21 mouse cellular contexts compared by ENCODE assay signal in the genomic region with DNA sequence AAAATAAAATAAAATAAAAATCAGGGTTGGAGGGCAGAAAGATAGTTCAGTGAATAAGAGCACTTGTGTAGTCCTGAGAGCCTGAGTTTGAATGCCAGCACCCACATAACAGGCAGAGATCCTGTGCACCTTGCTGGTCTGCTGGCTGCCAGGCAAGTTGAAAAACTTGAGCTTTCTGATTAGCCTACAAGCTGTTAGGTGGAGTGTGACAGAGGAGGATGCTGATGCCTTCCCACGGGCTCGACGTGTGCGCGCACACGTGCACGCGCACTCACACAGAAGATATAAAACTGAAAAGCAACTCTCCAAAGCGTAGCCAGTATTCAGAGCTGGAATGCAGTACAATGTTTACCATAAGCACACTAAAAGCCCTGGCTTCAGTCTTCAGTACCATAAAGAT. TPM values are rescaled to one million over a fixed set of nuclear protein-coding genes. Genes with fewer than 3 reads are reported as not detected.
"Had no signal": no experiment of that assay in that cellular context is flagged by ENCODE, and none has a peak within 500 bp of the region (broad histone marks: within the 10 kb centered on the region; RNA-seq: fewer than 3 reads in every experiment).

No protein-coding gene starts in this region.

- H3K9ac ChIP-seq: liver, postnatal 0 days; lung, embryonic 15.5 days; midbrain, embryonic 13.5 days; midbrain, embryonic 15.5 days; neural tube, embryonic 12.5 days had no signal

- H3K4me1 ChIP-seq: lung, embryonic 15.5 days; midbrain, embryonic 13.5 days; midbrain, embryonic 15.5 days; neural tube, embryonic 12.5 days had no signal

- DNase-seq: liver, postnatal 0 days; lung, adult 2 months; lung, postnatal 14 days; lung, postnatal 36 days; retina, postnatal 1 day; right cerebral cortex, adult 18-20 months; right cerebral cortex, postnatal 25 days; right cerebral cortex, postnatal 4 days; spleen, adult 18-20 months; thymus, adult 18-20 months; thymus, postnatal 14 days; thymus, postnatal 36 days had no signal

- H3K9me3 ChIP-seq: lung, embryonic 15.5 days; megakaryocyte, embryonic 14.5 days; midbrain, embryonic 13.5 days; midbrain, embryonic 15.5 days; neural tube, embryonic 12.5 days had no signal

- H3K36me3 ChIP-seq: lung, embryonic 15.5 days; midbrain, embryonic 13.5 days; midbrain, embryonic 15.5 days; neural tube, embryonic 12.5 days had no signal

- H3K4me2 ChIP-seq: lung, embryonic 15.5 days; midbrain, embryonic 11.5 days; midbrain, embryonic 13.5 days; midbrain, embryonic 15.5 days; neural tube, embryonic 12.5 days had no signal

- H3K27ac ChIP-seq: lung, embryonic 15.5 days; macrophage; midbrain, embryonic 13.5 days; midbrain, embryonic 15.5 days; neural tube, embryonic 12.5 days had no signal

- ATAC-seq: liver, postnatal 0 days; lung, postnatal 0 days; midbrain, embryonic 13.5 days; midbrain, embryonic 15.5 days had no signal

- H3K27me3 ChIP-seq: lung, embryonic 15.5 days; midbrain, embryonic 13.5 days; midbrain, embryonic 15.5 days; neural tube, embryonic 12.5 days had no signal

- H3K4me3 ChIP-seq: lung, embryonic 15.5 days; megakaryocyte, embryonic 14.5 days; midbrain, embryonic 13.5 days; midbrain, embryonic 15.5 days; neural tube, embryonic 12.5 days had no signal

RNA-seq across cellular contexts. Expression of a gene that starts 19.9 kb away (rescaled TPM):
- polyA plus RNA-seq: liver, postnatal 0 days; macrophage had no signal

RNA-seq across cellular contexts. Expression of a gene that starts 49.9 kb away (rescaled TPM):
- polyA plus RNA-seq: macrophage; midbrain, embryonic 11.5 days; stomach, embryonic 14.5 days had no signal

RNA-seq across cellular contexts. Expression of a gene that starts 57.2 kb away (rescaled TPM):
- polyA plus RNA-seq: macrophage had no signal
